8 mouse cellular contexts compared by ENCODE assay signal in genomic region chr17:48001586-48002361, GRCm38 (mm10). TPM values are rescaled to one million over a fixed set of nuclear protein-coding genes. Genes with fewer than 3 reads are reported as not detected.
DNase-seq lines count a peak whose midpoint lies in the region; ATAC-seq lines count a peak whose summit lies in the region.

No protein-coding gene starts in this region.

- peak overlapping the region; percentile 34 for H3K4me3 ChIP-seq in lung, embryonic 15.5 days

- ATAC-seq in lung, embryonic 15.5 days (ENCODE audit: borderline replicate concordance, extremely low read depth, low FRiP score, low TSS enrichment): peak; percentile 87
- peak; percentile 80 for ATAC-seq in neutrophil, adult 5-6 weeks (ENCODE audit: extremely low read depth, insufficient number of reproducible peaks, low FRiP score, poor library complexity, severe bottlenecking)

- H3K9ac ChIP-seq in lung, embryonic 15.5 days: peak overlapping the region; percentile 28; the same call in 1 of the 2 replicates

- no peaks in the 10 kb centered on the region for H3K36me3 ChIP-seq in lung, embryonic 15.5 days

- DNase-seq in adrenal gland, adult (ENCODE audit: inconsistent age in 2 of 2, low spot score in 1 of 2): peak; percentile 75 to 87
- DNase-seq in adrenal gland, postnatal 4 days (ENCODE audit: low spot score in 2 of 2): no peak
- peak; percentile 42 for DNase-seq in brain, embryonic 18.5 days (ENCODE audit: low read depth, low spot score)
- DNase-seq in fibroblast of lung, adult 2 months (ENCODE audit: low read depth): peak; percentile 50
- DNase-seq in heart, postnatal 10 days: peak; percentile 73 to 74
- peak; percentile 75 to 83 for DNase-seq in kidney, postnatal 36 days

- peak overlapping the region; percentile 66 for H3K4me2 ChIP-seq in lung, embryonic 15.5 days

- H3K9me3 ChIP-seq in lung, embryonic 15.5 days: no peaks in the 10 kb centered on the region

- WGBS in lung, embryonic 15.5 days: 1% methylated on average over 21 of the region's 21 CpGs

- peaks cover 45% of the 10 kb centered on the region for H3K4me1 ChIP-seq in lung, embryonic 15.5 days

- intact Hi-C loops in heart, postnatal 10 days (cut with DNase I): loop anchor here (2.0 kb wide), 1 partner anchor 27 kb away; no protein-coding TSS in a partner anchor

- no peaks in the 10 kb centered on the region for H3K27me3 ChIP-seq in lung, embryonic 15.5 days

- H3K27ac ChIP-seq in lung, embryonic 15.5 days: peak overlapping the region; percentile 93

RNA-seq across cellular contexts. Expression of gene 1700122O11Rik, which starts 36.3 kb away (rescaled TPM):
- under 1 TPM in 1 of 2 experiments, not detected in 1; 0.56 TPM for total RNA-seq in adrenal gland, postnatal 4 days (2021)
- total RNA-seq in heart, postnatal 10 days (2021): not detected
- not detected in 2 replicates for polyA plus RNA-seq in lung, embryonic 15.5 days (2015; fragmentation: Nextera tagmentation; extraction: Ambion mirVana)
- not detected in 2 replicates for total RNA-seq in neutrophil, adult 5-6 weeks (2017)

Comparison
In these comparisons a context has a peak if more than half of its experiments do, and no peak if none do; other contexts are left out.
1. DNase-seq: peak in adrenal gland, adult (2 of 2), brain, embryonic 18.5 days (single experiment), fibroblast of lung, adult 2 months (single experiment), heart, postnatal 10 days (2 of 2) and kidney, postnatal 36 days (2 of 2); none in adrenal gland, postnatal 4 days (0 of 2).